Mouse (Mus musculus): ENCODE results near the gene Ablim1. TPM values are rescaled to one million over a fixed set of nuclear protein-coding genes. Genes with fewer than 3 reads are reported as not detected.

Gene Ablim1
- polyA plus RNA-seq, 1 experiment from 2014 or later: 40.5 TPM

GRCm38 (mm10) chr19:57031582-57031981 is 283.1 kb downstream of the Ablim1 start:
- Histone ChIP-seq H3K9me3 (replicated peaks; ENCODE audit: low read length) (no peaks in the 10 kb centered on the region), H3K4me1 (replicated peaks; ENCODE audit: insufficient read depth, low read length) (no peaks in the 10 kb centered on the region), H3K27ac (no peak overlapping the region), H3K4me2 (ENCODE audit: low read length) (no peak overlapping the region), H3K27me3 (ENCODE audit: insufficient read depth, low read length) (no peaks in the 10 kb centered on the region), H3K9ac (ENCODE audit: low read depth, low read length) (no peak overlapping the region), H3K4me3 (replicated peaks; ENCODE audit: low read depth, low read length) (no peak overlapping the region), H3K36me3 (ENCODE audit: insufficient read depth, low read length) (peaks cover 7% of the 10 kb centered on the region; the same call in 1 of the 2 replicates)
- TF ChIP-seq CTCF (IDR thresholded peaks at IDR 0.05; ENCODE audit: low read depth): peak; percentile 86
- no peak; the same call in 1 of the 2 replicates for ATAC-seq (replicated peaks; ENCODE audit: low FRiP score, low read depth)
- 61% methylated on average over 4 of the region's 4 CpGs for WGBS
- peak; percentile 77 for DNase-seq (ENCODE audit: low spot score)

- ATAC-seq (replicated peaks; ENCODE audit: low FRiP score, low read depth): no peak
These were observed 285.3 kb downstream of the Ablim1 start for GRCm38 (mm10) chr19:57029461-57029860.

GRCm38 (mm10) chr19:57028327-57029179 is 286.2 kb downstream of the Ablim1 start:
- DNase-seq (ENCODE audit: low spot score): no peak
- no peak for TF ChIP-seq CTCF (IDR thresholded peaks at IDR 0.05; ENCODE audit: low read depth)

More at GRCm38 (mm10) chr19:57029461-57029860, 285.3 kb downstream of the Ablim1 start:
- Histone ChIP-seq H3K4me1 (replicated peaks; ENCODE audit: insufficient read depth, low read length) (no peaks in the 10 kb centered on the region), H3K9me3 (replicated peaks; ENCODE audit: low read length) (no peaks in the 10 kb centered on the region), H3K9ac (ENCODE audit: low read depth, low read length) (no peak overlapping the region), H3K36me3 (ENCODE audit: insufficient read depth, low read length) (no peaks in the 10 kb centered on the region), H3K27me3 (ENCODE audit: insufficient read depth, low read length) (no peaks in the 10 kb centered on the region), H3K27ac (no peak overlapping the region), H3K4me2 (ENCODE audit: low read length) (no peak overlapping the region), H3K4me3 (replicated peaks; ENCODE audit: low read depth, low read length) (no peak overlapping the region)
- no peak for DNase-seq (ENCODE audit: low spot score)
- 94% methylated on average over 6 of the region's 6 CpGs for WGBS
- TF ChIP-seq CTCF (IDR thresholded peaks at IDR 0.05; ENCODE audit: low read depth): no peak

GRCm38 (mm10) chr19:57026501-57026900 is 288.2 kb downstream of the Ablim1 start:
- WGBS: 69% methylated on average over 4 of the region's 4 CpGs
- no peak overlapping the region for H3K4me3 ChIP-seq (replicated peaks; ENCODE audit: low read depth, low read length)
- H3K4me2 ChIP-seq (ENCODE audit: low read length): no peak overlapping the region
- no peak overlapping the region for H3K9ac ChIP-seq (ENCODE audit: low read depth, low read length)
- no peaks in the 10 kb centered on the region for H3K27me3 ChIP-seq (ENCODE audit: insufficient read depth, low read length)
- no peaks in the 10 kb centered on the region for H3K4me1 ChIP-seq (replicated peaks; ENCODE audit: insufficient read depth, low read length)
- TF ChIP-seq CTCF (IDR thresholded peaks at IDR 0.05; ENCODE audit: low read depth): no peak
- H3K36me3 ChIP-seq (ENCODE audit: insufficient read depth, low read length): no peaks in the 10 kb centered on the region
- H3K9me3 ChIP-seq (replicated peaks; ENCODE audit: low read length): no peaks in the 10 kb centered on the region
- DNase-seq (ENCODE audit: low spot score) (no peak), ATAC-seq (replicated peaks; ENCODE audit: low FRiP score, low read depth) (no peak)
- no peak overlapping the region for H3K27ac ChIP-seq

More at GRCm38 (mm10) chr19:57028327-57029179, 286.2 kb downstream of the Ablim1 start:
- Histone ChIP-seq H3K4me2 (ENCODE audit: low read length) (no peak overlapping the region), H3K27me3 (ENCODE audit: insufficient read depth, low read length) (no peaks in the 10 kb centered on the region), H3K9ac (ENCODE audit: low read depth, low read length) (no peak overlapping the region), H3K4me3 (replicated peaks; ENCODE audit: low read depth, low read length) (no peak overlapping the region), H3K4me1 (replicated peaks; ENCODE audit: insufficient read depth, low read length) (no peaks in the 10 kb centered on the region), H3K9me3 (replicated peaks; ENCODE audit: low read length) (no peaks in the 10 kb centered on the region), H3K27ac (no peak overlapping the region), H3K36me3 (ENCODE audit: insufficient read depth, low read length) (no peaks in the 10 kb centered on the region)
- 67% methylated on average over 8 of the region's 8 CpGs for WGBS
- no peak for ATAC-seq (replicated peaks; ENCODE audit: low FRiP score, low read depth)

DNA sequence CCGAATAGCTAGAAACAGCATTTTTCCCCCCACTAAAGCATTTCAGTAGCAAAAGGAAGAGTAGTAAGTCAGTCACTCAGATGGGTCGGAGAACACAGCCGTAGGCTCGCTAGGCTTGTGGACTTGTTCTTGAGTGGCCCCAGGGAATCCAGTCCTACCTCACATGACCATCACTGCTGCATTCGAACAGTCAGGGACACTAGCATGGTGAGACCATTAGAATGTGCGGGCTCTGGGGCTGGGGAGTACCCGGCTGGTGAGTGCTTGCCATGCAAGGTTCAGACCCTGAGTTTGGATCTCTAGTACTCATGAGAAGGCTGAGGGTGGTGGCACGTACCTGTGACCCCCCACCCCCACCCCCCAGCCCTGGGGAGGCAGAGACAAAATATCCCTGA is 296.9 kb downstream of the Ablim1 start:
- no peak for ATAC-seq (replicated peaks; ENCODE audit: low FRiP score, low read depth)
- H3K36me3 ChIP-seq (ENCODE audit: insufficient read depth, low read length): no peaks in the 10 kb centered on the region
- 69% methylated on average over 8 of the region's 8 CpGs for WGBS

GRCm38 (mm10) chr19:57016995-57017784 is 297.5 kb downstream of the Ablim1 start:
- Histone ChIP-seq H3K4me2 (ENCODE audit: low read length) (peak overlapping the region; percentile 25), H3K27me3 (ENCODE audit: insufficient read depth, low read length) (no peaks in the 10 kb centered on the region), H3K4me3 (replicated peaks; ENCODE audit: low read depth, low read length) (no peak overlapping the region), H3K9ac (ENCODE audit: low read depth, low read length) (no peak overlapping the region), H3K4me1 (replicated peaks; ENCODE audit: insufficient read depth, low read length) (peaks cover 10% of the 10 kb centered on the region), H3K9me3 (replicated peaks; ENCODE audit: low read length) (no peaks in the 10 kb centered on the region), H3K36me3 (ENCODE audit: insufficient read depth, low read length) (no peaks in the 10 kb centered on the region), H3K27ac (peak overlapping the region; percentile 65; the same call in 1 of the 2 replicates)
- DNase-seq (ENCODE audit: low spot score) (peak; percentile 78), ATAC-seq (replicated peaks; ENCODE audit: low FRiP score, low read depth) (no peak)
- no peak for TF ChIP-seq CTCF (IDR thresholded peaks at IDR 0.05; ENCODE audit: low read depth)
- WGBS: 10% methylated on average over 15 of the region's 15 CpGs

More for the DNA sequence above, 296.9 kb downstream of the Ablim1 start:
- Histone ChIP-seq H3K9me3 (replicated peaks; ENCODE audit: low read length) (no peaks in the 10 kb centered on the region), H3K4me3 (replicated peaks; ENCODE audit: low read depth, low read length) (no peak overlapping the region), H3K9ac (ENCODE audit: low read depth, low read length) (no peak overlapping the region), H3K27me3 (ENCODE audit: insufficient read depth, low read length) (no peaks in the 10 kb centered on the region), H3K4me2 (ENCODE audit: low read length) (peak overlapping the region; percentile 25; the same call in 1 of the 2 replicates), H3K4me1 (replicated peaks; ENCODE audit: insufficient read depth, low read length) (peaks cover 10% of the 10 kb centered on the region), H3K27ac (peak overlapping the region; percentile 65)
- TF ChIP-seq CTCF (IDR thresholded peaks at IDR 0.05; ENCODE audit: low read depth): no peak
- no peak for DNase-seq (ENCODE audit: low spot score)
